Mouse (Mus musculus) CH12.LX (cell line): Measurements from ENCODE around the gene Gm20662. TPM values are rescaled to one million over a fixed set of nuclear protein-coding genes. Genes with fewer than 3 reads are reported as not detected.

ENCODE experiments used
- DNase-seq: peaks from one replicate; pipeline ENCODE4 v3.0.0-alpha.2; 2013; ENCODE audit errors: extremely low read depth
- H3K27ac ChIP-seq: 2 replicates; pipeline ENCODE4 v1.5.1; 2012; ENCODE audit warnings: low read depth, mild to moderate bottlenecking, control low read depth, moderate library complexity; ENCODE audit not compliant: insufficient read depth
- H3K27me3 ChIP-seq: replicated peaks from 2 replicates; pipeline ENCODE3; 2012; ENCODE audit warnings: inconsistent platforms
- H3K36me3 ChIP-seq, 2 experiments: replicated peaks in 1 of 2; 2 replicates each; pipeline versions ENCODE3 to v1.6.1; 2012; ENCODE audit warnings: inconsistent platforms in 1 of 2, low read length in 1 of 2, mild to moderate bottlenecking in 1 of 2, mixed read lengths in 1 of 2, moderate library complexity in 1 of 2; ENCODE audit not compliant: control insufficient read depth in 1 of 2, insufficient read depth in 1 of 2
- H3K4me1 ChIP-seq, 2 experiments: 2 replicates each; pipeline ENCODE4 v1.6.1; 2012; ENCODE audit warnings: inconsistent platforms in 1 of 2, moderate library complexity in 1 of 2; ENCODE audit not compliant: insufficient read depth in 2 of 2, control insufficient read depth in 1 of 2
- H3K4me2 ChIP-seq: 2 replicates; pipeline ENCODE4 v1.6.1; 2012; ENCODE audit warnings: low read depth, mild to moderate bottlenecking, control low read depth; ENCODE audit not compliant: poor library complexity, insufficient read depth, severe bottlenecking
- H3K4me3 ChIP-seq, 3 experiments: fragments of 150-350 bp in 1 of 3; sonication (generic) in 1 of 3; replicated peaks in 1 of 3; 2 replicates each; pipeline versions ENCODE3 to v1.5.1; 2011 to 2012; ENCODE audit warnings: low read depth in 2 of 3, low read length in 2 of 3, mild to moderate bottlenecking in 2 of 3, moderate library complexity in 2 of 3, control low read depth in 1 of 3, improper control_type of control experiment in 1 of 3, inconsistent platforms in 1 of 3, mixed read lengths in 1 of 3; ENCODE audit not compliant: poor library complexity in 1 of 3
- H3K79me2 ChIP-seq: replicated peaks from 2 replicates; pipeline ENCODE4 v1.6.1; 2012; ENCODE audit warnings: mild to moderate bottlenecking, moderate library complexity; ENCODE audit not compliant: control insufficient read depth, poor library complexity, insufficient read depth, severe bottlenecking; ENCODE audit errors: extremely low read depth
- H3K9ac ChIP-seq: 2 replicates; pipeline ENCODE4 v1.6.1; 2012; ENCODE audit warnings: low read depth, mild to moderate bottlenecking, control low read depth, moderate library complexity; ENCODE audit not compliant: insufficient read depth
- H3K9me3 ChIP-seq: replicated peaks from 2 replicates; pipeline ENCODE3; 2012; ENCODE audit warnings: low read length, inconsistent platforms, mixed read lengths
- BHLHE40 ChIP-seq: IDR thresholded peaks from 2 replicates; pipeline ENCODE4 v1.6.1; 2011; ENCODE audit warnings: mild to moderate bottlenecking, low read depth, low read length, improper control_type of control experiment
- CHD1 ChIP-seq: IDR thresholded peaks from 2 replicates; pipeline ENCODE4 v1.6.1; 2012; ENCODE audit warnings: low read depth, low read length, improper control_type of control experiment, inconsistent platforms
- CHD2 ChIP-seq: IDR thresholded peaks from 2 replicates; pipeline ENCODE4 v1.6.1; 2011; ENCODE audit warnings: low read length, improper control_type of control experiment
- CTCF ChIP-seq, 2 experiments: IDR thresholded peaks in 1 of 2; conservative IDR thresholded peaks in 1 of 2; 2 replicates each; pipeline ENCODE4 v1.5.1; 2011 to 2012; ENCODE audit warnings: low read depth in 2 of 2, low read length in 2 of 2, improper control_type of control experiment in 1 of 2, inconsistent platforms in 1 of 2, mild to moderate bottlenecking in 1 of 2, moderate library complexity in 1 of 2
- E2F4 ChIP-seq: IDR thresholded peaks from 2 replicates; pipeline ENCODE4 v1.6.1; 2011; ENCODE audit warnings: low read depth, low read length, improper control_type of control experiment; ENCODE audit not compliant: insufficient replicate concordance
- ELF1 ChIP-seq: IDR thresholded peaks from 2 replicates; pipeline ENCODE4 v1.6.1; 2014; ENCODE audit warnings: low read depth, mild to moderate bottlenecking, inconsistent platforms, low read length, improper control_type of control experiment
- EP300 ChIP-seq: IDR thresholded peaks from 2 replicates; pipeline ENCODE4 v1.6.1; 2011; ENCODE audit warnings: low read length, improper control_type of control experiment
- ETS1 ChIP-seq: conservative IDR thresholded peaks from 2 replicates; pipeline ENCODE4 v1.6.1; 2012; ENCODE audit warnings: low read depth, mild to moderate bottlenecking, inconsistent platforms, low read length, improper control_type of control experiment, moderate library complexity
- GABPA ChIP-seq: IDR thresholded peaks from 2 replicates; pipeline ENCODE4 v1.6.1; 2012; ENCODE audit warnings: low read depth, low read length, improper control_type of control experiment, inconsistent platforms; ENCODE audit not compliant: insufficient replicate concordance
- HCFC1 ChIP-seq: IDR thresholded peaks from 2 replicates; pipeline ENCODE4 v1.6.1; 2012; ENCODE audit warnings: low read depth, mild to moderate bottlenecking, inconsistent platforms, low read length, improper control_type of control experiment
- IRF4 ChIP-seq: IDR thresholded peaks from 2 replicates; pipeline ENCODE4 v1.6.1; 2014; ENCODE audit warnings: low read depth, mild to moderate bottlenecking, inconsistent platforms, low read length, improper control_type of control experiment
- JUN ChIP-seq: IDR thresholded peaks from 2 replicates; pipeline ENCODE4 v1.6.1; 2011; ENCODE audit warnings: low read depth, mild to moderate bottlenecking, low read length, improper control_type of control experiment, moderate library complexity; ENCODE audit not compliant: insufficient read depth
- JUND ChIP-seq: conservative IDR thresholded peaks from 2 replicates; pipeline ENCODE4 v1.6.1; 2011; ENCODE audit warnings: low read depth, low read length, improper control_type of control experiment
- KAT2A ChIP-seq: IDR thresholded peaks from 2 replicates; pipeline ENCODE4 v1.6.1; 2012; ENCODE audit warnings: low read length, improper control_type of control experiment, inconsistent platforms; ENCODE audit not compliant: insufficient replicate concordance
- MAFK ChIP-seq: IDR thresholded peaks from 2 replicates; pipeline ENCODE4 v1.6.1; 2011; ENCODE audit warnings: low read length, improper control_type of control experiment; ENCODE audit not compliant: insufficient replicate concordance
- MAX ChIP-seq: IDR thresholded peaks from 2 replicates; pipeline ENCODE4 v1.6.1; 2011; ENCODE audit warnings: low read length, improper control_type of control experiment
- MAZ ChIP-seq: IDR thresholded peaks from 2 replicates; pipeline ENCODE4 v1.6.1; 2012; ENCODE audit warnings: low read depth, mild to moderate bottlenecking, inconsistent platforms, low read length, improper control_type of control experiment, moderate library complexity
- MEF2A ChIP-seq: IDR thresholded peaks from 2 replicates; pipeline ENCODE4 v1.6.1; 2014; ENCODE audit warnings: low read depth, mild to moderate bottlenecking, inconsistent platforms, low read length, improper control_type of control experiment, borderline replicate concordance
- MXI1 ChIP-seq: IDR thresholded peaks from 2 replicates; pipeline ENCODE4 v1.6.1; 2011; ENCODE audit warnings: mild to moderate bottlenecking, low read depth, low read length, improper control_type of control experiment
- MYC ChIP-seq: IDR thresholded peaks from 2 replicates; pipeline ENCODE4 v1.6.1; 2011; ENCODE audit warnings: low read depth, mild to moderate bottlenecking, improper control_type of control experiment, low read length
- NELFE ChIP-seq: IDR thresholded peaks from 2 replicates; pipeline ENCODE4 v1.6.1; 2011; ENCODE audit warnings: low read depth, low read length, improper control_type of control experiment
- NRF1 ChIP-seq: IDR thresholded peaks from 2 replicates; pipeline ENCODE4 v1.6.1; 2014; ENCODE audit warnings: low read depth, mild to moderate bottlenecking, inconsistent platforms, low read length, improper control_type of control experiment, moderate library complexity
- PAX5 ChIP-seq: IDR thresholded peaks from 2 replicates; pipeline ENCODE4 v1.6.1; 2012; ENCODE audit warnings: low read length, inconsistent platforms, mixed read lengths
- POLR2A ChIP-seq: IDR thresholded peaks from 2 replicates; pipeline ENCODE4 v1.6.1; 2011; ENCODE audit warnings: low read depth, mild to moderate bottlenecking, improper control_type of control experiment, low read length
- POLR2AphosphoS2 ChIP-seq: IDR thresholded peaks from 2 replicates; pipeline ENCODE4 v1.6.1; 2011; ENCODE audit warnings: low read depth, low read length, improper control_type of control experiment
- RAD21 ChIP-seq: IDR thresholded peaks from 2 replicates; pipeline ENCODE4 v1.6.1; 2011; ENCODE audit warnings: low read depth, mild to moderate bottlenecking, low read length, improper control_type of control experiment, moderate library complexity
- RCOR1 ChIP-seq: conservative IDR thresholded peaks from 2 replicates; pipeline ENCODE4 v1.6.1; 2012; ENCODE audit warnings: low read depth, mild to moderate bottlenecking, inconsistent platforms, low read length, improper control_type of control experiment
- SIN3A ChIP-seq: IDR thresholded peaks from 2 replicates; pipeline ENCODE4 v1.6.1; 2012; ENCODE audit warnings: low read length, improper control_type of control experiment, inconsistent platforms
- SMC3 ChIP-seq: IDR thresholded peaks from 2 replicates; pipeline ENCODE4 v1.6.1; 2011; ENCODE audit warnings: low read depth, low read length, improper control_type of control experiment
- TBP ChIP-seq: conservative IDR thresholded peaks from 2 replicates; pipeline ENCODE4 v1.6.1; 2011; ENCODE audit warnings: low read depth, low read length, improper control_type of control experiment
- TCF12 ChIP-seq: IDR thresholded peaks from 2 replicates; pipeline ENCODE4 v1.6.1; 2014; ENCODE audit warnings: low read depth, mild to moderate bottlenecking, inconsistent platforms, low read length, improper control_type of control experiment
- UBTF ChIP-seq: IDR thresholded peaks from 2 replicates; pipeline ENCODE4 v1.6.1; 2012; ENCODE audit warnings: low read depth, mild to moderate bottlenecking, inconsistent platforms, low read length, improper control_type of control experiment, moderate library complexity
- USF1 ChIP-seq: IDR thresholded peaks from 2 replicates; pipeline ENCODE4 v1.6.1; 2014; ENCODE audit warnings: low read depth, mild to moderate bottlenecking, inconsistent platforms, low read length, improper control_type of control experiment
- USF2 ChIP-seq: conservative IDR thresholded peaks from 2 replicates; pipeline ENCODE4 v1.6.1; 2011; ENCODE audit warnings: low read depth, low read length, improper control_type of control experiment
- ZC3H11A ChIP-seq: IDR thresholded peaks from 2 replicates; pipeline ENCODE4 v1.6.1; 2012; ENCODE audit warnings: low read depth, mild to moderate bottlenecking, inconsistent platforms, low read length, improper control_type of control experiment
- ZKSCAN1 ChIP-seq: IDR thresholded peaks from 2 replicates; pipeline ENCODE4 v1.6.1; 2012; ENCODE audit warnings: low read depth, inconsistent platforms, low read length, improper control_type of control experiment, borderline replicate concordance
- ZMIZ1 ChIP-seq: IDR thresholded peaks from 2 replicates; pipeline ENCODE4 v1.6.1; 2012; ENCODE audit warnings: low read depth, mild to moderate bottlenecking, inconsistent platforms, low read length, improper control_type of control experiment
- ZNF384 ChIP-seq: IDR thresholded peaks from 2 replicates; pipeline ENCODE4 v1.6.1; 2012; ENCODE audit warnings: low read depth, low read length, improper control_type of control experiment, inconsistent platforms
- dilution Hi-C: fragments of 300-500 bp; cut with MboI; formaldehyde crosslinking; loops from 2 replicates; pipeline ENCODE4 v1.14.3; 2020; ENCODE audit warnings: low sequenced_read_pairs; ENCODE audit not compliant: extremely low pct_unique_long_range_greater_than_20kb, extremely low pct_ligation_motif_present
- in situ Hi-C: fragments of 300-500 bp; cut with MboI; formaldehyde crosslinking; loops from 3 replicates; pipeline ENCODE4 v1.14.3; 2019; ENCODE audit warnings: low sequenced_read_pairs, low pct_ligation_motif_present, low pct_unique_long_range_greater_than_20kb, mixed read lengths
- polyA plus RNA-seq: library from polyadenylated mRNA; unstranded; fragments of >175 nt; gene quantifications from 2 replicates; pipeline ENCODE4 v1.2.1, GENCODE M21; 2012; ENCODE audit warnings: low read depth; ENCODE audit not compliant: insufficient read length
- total RNA-seq, 2 experiments: library from RNA; depleted of rRNA; stranded (reverse); fragments of 300-350 nt in 1 of 2; fragments of >200 nt in 1 of 2; gene quantifications; 2 replicates each; pipeline ENCODE4 v1.2.3; 2012 to 2014

The Gm20662 gene
- total and polyA plus RNA-seq, 3 experiments, result 0.31 to 1.2 TPM; not detected in 1

DNA sequence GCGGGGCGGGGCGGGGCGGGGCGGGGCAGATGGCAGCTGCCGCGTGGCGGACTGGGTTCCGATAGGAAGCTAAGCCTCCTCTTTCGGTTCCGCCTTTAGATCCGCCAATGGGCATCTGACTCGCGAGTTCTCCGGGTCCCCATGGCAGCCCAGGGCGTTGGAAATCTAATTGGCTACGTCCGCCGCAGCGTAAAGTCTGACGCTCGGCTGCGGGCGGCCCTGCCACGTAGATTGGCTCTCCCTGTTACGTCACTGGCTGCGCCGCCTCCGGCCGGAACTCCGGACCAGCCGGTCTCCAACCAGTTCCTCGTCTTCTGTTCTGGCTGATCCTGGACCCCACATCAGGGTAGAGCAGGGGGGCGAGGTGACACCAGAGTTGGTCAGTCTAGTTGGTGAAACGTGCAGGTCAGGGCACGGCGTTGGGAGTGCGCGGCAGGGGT is 52.9 kb downstream of the Gm20662 start, which contains the start of gene Gmppb:
TSS of gene Gmppb (plus strand) at position 227 of the 440 bp plus-strand sequence.
- TF ChIP-seq JUND (no peak), MAX (peak; percentile 61; the same call in 1 of the 2 replicates), CTCF (conservative IDR thresholded peaks at IDR 0.05 in 1 of 2, IDR thresholded peaks at IDR 0.05 in 1 of 2; ENCODE audit: low read depth in 2 of 2, low read length in 2 of 2) (no peak), MXI1 (peak; percentile 80; the same call in 1 of the 2 replicates), USF2 (no peak), ETS1 (no peak), USF1 (no peak; the same call in 1 of the 2 replicates), RCOR1 (no peak), NELFE (peak; percentile 75), ELF1 (peak; percentile 91), ZC3H11A (no peak), KAT2A (no peak), CHD2 (peak; percentile 66), PAX5 (no peak), MYC (peak; percentile 51; the same call in 1 of the 2 replicates), POLR2A (peak; percentile 87), BHLHE40 (0 out of 2 replicates have a peak, but pooled peaks have one; percentile 6), RAD21 (no peak), EP300 (no peak), ZMIZ1 (no peak), E2F4 (no peak), GABPA (no peak; the same call in 1 of the 2 replicates), JUN (no peak), ZNF384 (no peak), MEF2A (peak; percentile 36; the same call in 1 of the 2 replicates), ZKSCAN1 (no peak), MAFK (no peak), TCF12 (peak; percentile 25; the same call in 1 of the 2 replicates), UBTF (no peak), IRF4 (peak; percentile 89), NRF1 (peak; percentile 48; the same call in 1 of the 2 replicates), CHD1 (no peak), SMC3 (no peak), POLR2AphosphoS2 (no peak; the same call in 1 of the 2 replicates), SIN3A (peak; percentile 97), MAZ (no peak), TBP (peak; percentile 65; the same call in 1 of the 2 replicates), HCFC1 (peak; percentile 79)
- DNase-seq, result peak; percentile 98
- H3K4me1 ChIP-seq, result peaks cover 2 to 37% of the 10 kb centered on the region in 2 experiments; a peak in 2 of 4 replicates
- no peaks in the 10 kb centered on the region for H3K79me2 ChIP-seq
- H3K9ac ChIP-seq, result peak within 1 kb of the TSS; percentile 64
- no peaks in the 10 kb centered on the region for H3K9me3 ChIP-seq
- H3K4me3 ChIP-seq, result peak within 1 kb of the TSS; percentile 71 to 88 (median 79)
- no peaks in the 10 kb centered on the region for H3K27me3 ChIP-seq
- H3K4me2 ChIP-seq, result peak within 1 kb of the TSS; percentile 73
- dilution Hi-C loops (no loop called here), in situ Hi-C loops (no loop called here)
- no peak within 1 kb of the TSS for H3K27ac ChIP-seq
- H3K36me3 ChIP-seq, result peaks cover 51 to 74% of the 10 kb centered on the region in 2 experiments
